Mouse (Mus musculus) lung, embryonic 16.5 days (tissue): ENCODE measurements at regions not wholly inside any gene's neighbourhood (a gene's known extent, or its start where the extent isn't known, plus 50 kb on each side); places are given as distances from the start of the nearest gene placed in this dataset.
A peak's percentile ranks its signal among the peaks of the same experiment; 100 is the strongest.

ENCODE experiments used
- ATAC-seq: fragments of 200-750 bp; cut with Nextera tagmentation; 2 replicates; pipeline ENCODE4 v1.8.0; 2017; ENCODE audit warnings: low read depth, mild to moderate bottlenecking, moderate library complexity
- H3K27ac ChIP-seq: fragments of 300-500 bp; sonication (generic); 2 replicates; pipeline ENCODE4 v1.5.1; 2014; ENCODE audit warnings: mild to moderate bottlenecking, control low read depth, low read length
- H3K27me3 ChIP-seq: fragments of 300-500 bp; sonication (generic); 2 replicates; pipeline ENCODE4 v1.6.1; 2014; ENCODE audit warnings: low read depth, low read length, mixed read lengths; ENCODE audit not compliant: control insufficient read depth, insufficient read depth
- H3K36me3 ChIP-seq: fragments of 300-500 bp; sonication (generic); 2 replicates; pipeline ENCODE4 v1.6.1; 2014; ENCODE audit warnings: low read length; ENCODE audit not compliant: control insufficient read depth, insufficient read depth
- H3K4me1 ChIP-seq: fragments of 300-500 bp; sonication (generic); replicated peaks from 2 replicates; pipeline ENCODE4 v1.6.1; 2014; ENCODE audit warnings: low read length, mixed read lengths; ENCODE audit not compliant: control insufficient read depth, insufficient read depth
- H3K4me2 ChIP-seq: fragments of 300-500 bp; sonication (generic); 2 replicates; pipeline ENCODE4 v1.6.1; 2014; ENCODE audit warnings: low read depth, low read length, control low read depth
- H3K4me3 ChIP-seq: fragments of 300-500 bp; sonication (generic); 2 replicates; pipeline ENCODE4 v1.5.1; 2014; ENCODE audit warnings: mild to moderate bottlenecking, low read length, control low read depth
- H3K9ac ChIP-seq: fragments of 300-500 bp; sonication (generic); 2 replicates; pipeline ENCODE4 v1.6.1; 2014; ENCODE audit warnings: low read length, control low read depth
- H3K9me3 ChIP-seq: fragments of 300-500 bp; sonication (generic); 2 replicates; pipeline ENCODE4 v1.6.1; 2016; ENCODE audit warnings: low read length; ENCODE audit not compliant: control insufficient read depth
- WGBS: fragments of 180-500 bp; shearing (Covaris S2); extraction: QIAGEN DNeasy Blood & Tissue Kit; methylation state at CpG from one replicate; pipeline ENCODE4 v1.1.7; 2014; 5-methylcytosine and 5-hydroxymethylcytosine counted together

GRCm38 (mm10) chr2:115070123-115070522 is 415.4 kb upstream of the Dph6 start:
- no peaks in the 10 kb centered on the region for H3K4me1 ChIP-seq
- no peak for ATAC-seq
- H3K9ac ChIP-seq: no peak overlapping the region
- H3K4me2 ChIP-seq: no peak overlapping the region
- H3K9me3 ChIP-seq: no peaks in the 10 kb centered on the region
- WGBS: 52% methylated on average over 6 of the region's 6 CpGs
- H3K27me3 ChIP-seq: no peaks in the 10 kb centered on the region
- H3K36me3 ChIP-seq: no peaks in the 10 kb centered on the region
- H3K27ac ChIP-seq: no peak overlapping the region
- no peak overlapping the region for H3K4me3 ChIP-seq

DNA sequence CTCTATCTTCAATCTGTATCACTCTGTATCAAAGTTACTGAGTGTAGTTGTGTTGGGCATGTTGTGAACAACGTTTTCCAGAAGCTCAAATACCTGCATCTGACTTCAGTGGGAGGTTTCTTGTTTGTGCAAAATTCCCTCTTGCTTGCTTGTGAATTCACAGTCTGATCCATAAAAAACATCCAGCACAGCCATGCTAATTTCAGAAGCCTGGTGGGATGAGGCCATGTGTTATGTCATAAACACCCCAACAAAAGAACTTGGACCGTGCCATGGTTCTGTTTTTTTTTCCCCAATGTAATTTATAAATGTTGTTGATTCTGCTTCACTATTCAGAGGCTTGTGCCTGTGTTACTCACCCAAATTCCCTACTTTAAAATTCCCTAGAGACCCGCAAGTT is 415.9 kb upstream of the Dph6 start:
- H3K9ac ChIP-seq: no peak overlapping the region
- no peaks in the 10 kb centered on the region for H3K27me3 ChIP-seq
- H3K4me3 ChIP-seq: no peak overlapping the region
- no peak overlapping the region for H3K27ac ChIP-seq
- H3K9me3 ChIP-seq: no peaks in the 10 kb centered on the region
- no peak overlapping the region for H3K4me2 ChIP-seq
- no peaks in the 10 kb centered on the region for H3K36me3 ChIP-seq
- WGBS: 68% methylated on average over 3 of the region's 3 CpGs
- ATAC-seq: no peak
- no peaks in the 10 kb centered on the region for H3K4me1 ChIP-seq

- Histone ChIP-seq H3K4me2 (no peak overlapping the region), H3K27me3 (no peaks in the 10 kb centered on the region), H3K27ac (peak overlapping the region; percentile 10; the same call in 1 of the 2 replicates), H3K9ac (no peak overlapping the region), H3K4me3 (no peak overlapping the region), H3K4me1 (no peaks in the 10 kb centered on the region), H3K36me3 (no peaks in the 10 kb centered on the region), H3K9me3 (no peaks in the 10 kb centered on the region)
- ATAC-seq: peak; percentile 49; the same call in 1 of the 2 replicates
- 55% methylated on average over 11 of the region's 11 CpGs for WGBS
Measured at GRCm38 (mm10) chr2:115081563-115082291, 427.0 kb upstream of the Dph6 start.

- Histone ChIP-seq H3K36me3 (no peaks in the 10 kb centered on the region), H3K27ac (0 out of 2 replicates have a peak overlapping the region, but pooled peaks have one; percentile 10), H3K4me2 (no peak overlapping the region), H3K9ac (no peak overlapping the region), H3K27me3 (no peaks in the 10 kb centered on the region), H3K9me3 (no peaks in the 10 kb centered on the region), H3K4me1 (no peaks in the 10 kb centered on the region), H3K4me3 (no peak overlapping the region)
- peak; percentile 45; the same call in 1 of the 2 replicates for ATAC-seq
- 62% methylated on average over 6 of the region's 6 CpGs for WGBS
Measured at GRCm38 (mm10) chr2:115082292-115082809, 427.6 kb upstream of the Dph6 start.

- no peak overlapping the region for H3K9ac ChIP-seq
- no peaks in the 10 kb centered on the region for H3K27me3 ChIP-seq
- H3K27ac ChIP-seq: no peak overlapping the region
- no peak overlapping the region for H3K4me3 ChIP-seq
- H3K9me3 ChIP-seq: no peaks in the 10 kb centered on the region
- H3K4me1 ChIP-seq: no peaks in the 10 kb centered on the region; the same call in 1 of the 2 replicates
- H3K36me3 ChIP-seq: no peaks in the 10 kb centered on the region
- WGBS: 58% methylated on average over 4 of the region's 4 CpGs
- H3K4me2 ChIP-seq: no peak overlapping the region
- ATAC-seq: no peak
Measured at GRCm38 (mm10) chr2:115088421-115089120, 433.8 kb upstream of the Dph6 start.

- Histone ChIP-seq H3K4me3 (no peak overlapping the region), H3K9me3 (no peaks in the 10 kb centered on the region), H3K27me3 (no peaks in the 10 kb centered on the region), H3K36me3 (no peaks in the 10 kb centered on the region), H3K4me1 (no peaks in the 10 kb centered on the region; the same call in 1 of the 2 replicates), H3K9ac (no peak overlapping the region), H3K4me2 (peak overlapping the region; percentile 38), H3K27ac (no peak overlapping the region)
- 0 out of 2 replicates have a peak, but pooled peaks have one; percentile 31 for ATAC-seq
- WGBS: 35% methylated on average over 12 of the region's 12 CpGs
Measured at GRCm38 (mm10) chr2:115090430-115091175, 435.8 kb upstream of the Dph6 start.

DNA sequence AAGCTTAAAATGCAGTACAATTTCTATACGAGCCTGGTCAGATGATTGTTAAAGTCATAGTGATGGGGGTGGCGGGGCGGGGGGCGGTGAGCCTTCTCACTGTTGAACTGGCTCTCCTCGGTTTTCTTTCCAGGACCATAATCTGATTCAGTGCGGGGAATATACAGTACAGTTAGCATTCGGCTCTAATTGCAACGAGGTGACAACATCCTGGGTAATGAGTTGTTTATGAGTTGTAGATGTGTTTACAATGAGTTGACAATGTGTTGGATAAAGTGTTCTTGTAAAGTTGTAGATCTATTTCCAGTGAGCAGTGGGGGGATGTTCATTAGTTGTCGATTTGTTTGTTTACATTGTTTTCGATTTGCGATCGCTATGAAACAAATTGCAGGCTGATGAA is 440.6 kb upstream of the Dph6 start:
- H3K36me3 ChIP-seq: no peaks in the 10 kb centered on the region
- ATAC-seq: no peak
- 0 out of 2 replicates have a peak overlapping the region, but pooled peaks have one; percentile 6 for H3K4me2 ChIP-seq
- no peak overlapping the region for H3K27ac ChIP-seq
- no peak overlapping the region for H3K9ac ChIP-seq
- no peaks in the 10 kb centered on the region for H3K27me3 ChIP-seq
- H3K4me1 ChIP-seq: no peaks in the 10 kb centered on the region; the same call in 1 of the 2 replicates
- H3K9me3 ChIP-seq: no peaks in the 10 kb centered on the region
- H3K4me3 ChIP-seq: no peak overlapping the region
- 52% methylated on average over 12 of the region's 12 CpGs for WGBS

- peak; percentile 28; the same call in 1 of the 2 replicates for ATAC-seq
- Histone ChIP-seq H3K4me3 (no peak overlapping the region), H3K27me3 (no peaks in the 10 kb centered on the region), H3K36me3 (no peaks in the 10 kb centered on the region), H3K27ac (no peak overlapping the region), H3K9me3 (no peaks in the 10 kb centered on the region), H3K4me2 (no peak overlapping the region), H3K4me1 (no peaks in the 10 kb centered on the region), H3K9ac (no peak overlapping the region)
- 63% methylated on average over 3 of the region's 3 CpGs for WGBS
Measured at GRCm38 (mm10) chr2:115101501-115101900, 446.7 kb upstream of the Dph6 start.
